Mouse (Mus musculus): ENCODE measurements around the gene Wdpcp.

Gene Wdpcp

GRCm38 (mm10) chr11:21569456-21570108 is 2.5 kb upstream of the Wdpcp start:
- DNase-seq (ENCODE audit: low read depth, low spot score), result peak; percentile 66

GRCm38 (mm10) chr11:21570109-21570474 is 1.9 kb upstream of the Wdpcp start:
- DNase-seq (ENCODE audit: low read depth, low spot score), result no peak

GRCm38 (mm10) chr11:21570973-21571372 is 1.1 kb upstream of the Wdpcp start:
- DNase-seq (ENCODE audit: low read depth, low spot score), result peak; percentile 32

- DNase-seq (ENCODE audit: low read depth, low spot score), result no peak
Observed at GRCm38 (mm10) chr11:21581472-21581871, 9.4 kb downstream of the Wdpcp start.

GRCm38 (mm10) chr11:21583286-21583685 is 11.3 kb downstream of the Wdpcp start:
- DNase-seq (ENCODE audit: low read depth, low spot score), result no peak

- no peak for DNase-seq (ENCODE audit: low read depth, low spot score)
Observed at GRCm38 (mm10) chr11:21602497-21602896, 30.5 kb downstream of the Wdpcp start.

GRCm38 (mm10) chr11:21615915-21616314 is 43.9 kb downstream of the Wdpcp start:
- DNase-seq (ENCODE audit: low read depth, low spot score), result no peak

GRCm38 (mm10) chr11:21634171-21634907 is 62.3 kb downstream of the Wdpcp start:
- no peak for DNase-seq (ENCODE audit: low read depth, low spot score)

GRCm38 (mm10) chr11:21638341-21638740 is 66.3 kb downstream of the Wdpcp start:
- no peak for DNase-seq (ENCODE audit: low read depth, low spot score)

- DNase-seq (ENCODE audit: low read depth, low spot score), result no peak
Observed at GRCm38 (mm10) chr11:21639534-21639933, 67.5 kb downstream of the Wdpcp start.

GRCm38 (mm10) chr11:21644231-21644630 is 72.2 kb downstream of the Wdpcp start:
- no peak for DNase-seq (ENCODE audit: low read depth, low spot score)

- DNase-seq (ENCODE audit: low read depth, low spot score), result no peak
Observed at GRCm38 (mm10) chr11:21646136-21646535, 74.1 kb downstream of the Wdpcp start.

GRCm38 (mm10) chr11:21658985-21659384 is 87.0 kb downstream of the Wdpcp start:
- DNase-seq (ENCODE audit: low read depth, low spot score), result no peak

- DNase-seq (ENCODE audit: low read depth, low spot score), result no peak
Observed at GRCm38 (mm10) chr11:21677034-21677433, 105.0 kb downstream of the Wdpcp start.

GRCm38 (mm10) chr11:21688441-21688840 is 116.4 kb downstream of the Wdpcp start:
- no peak for DNase-seq (ENCODE audit: low read depth, low spot score)

- DNase-seq (ENCODE audit: low read depth, low spot score), result no peak
Observed at GRCm38 (mm10) chr11:21690730-21691129, 118.7 kb downstream of the Wdpcp start.

- no peak for DNase-seq (ENCODE audit: low read depth, low spot score)
Observed at GRCm38 (mm10) chr11:21694087-21694486, 122.1 kb downstream of the Wdpcp start.

GRCm38 (mm10) chr11:21697642-21698041 is 125.6 kb downstream of the Wdpcp start:
- no peak for DNase-seq (ENCODE audit: low read depth, low spot score)

- no peak for DNase-seq (ENCODE audit: low read depth, low spot score)
Observed at GRCm38 (mm10) chr11:21713508-21713907, 141.5 kb downstream of the Wdpcp start.

GRCm38 (mm10) chr11:21714065-21714464 is 142.0 kb downstream of the Wdpcp start:
- DNase-seq (ENCODE audit: low read depth, low spot score), result no peak

- DNase-seq (ENCODE audit: low read depth, low spot score), result no peak
Observed at GRCm38 (mm10) chr11:21726329-21726728, 154.3 kb downstream of the Wdpcp start.

GRCm38 (mm10) chr11:21729056-21729455 is 157.0 kb downstream of the Wdpcp start:
- DNase-seq (ENCODE audit: low read depth, low spot score), result no peak

- DNase-seq (ENCODE audit: low read depth, low spot score), result no peak
Observed at GRCm38 (mm10) chr11:21729961-21730360, 157.9 kb downstream of the Wdpcp start.
